Mouse (Mus musculus) bone marrow, adult 2 months (tissue): Measurements from ENCODE around the gene Celsr1. TPM values are rescaled to one million over a fixed set of nuclear protein-coding genes. Genes with fewer than 3 reads are reported as not detected.

Source experiments
- H3K27ac ChIP-seq: fragments of 200-500 bp; 2 replicates; pipeline ENCODE4 v1.5.1; 2012; ENCODE audit warnings: low read depth, mild to moderate bottlenecking, control low read depth, inconsistent platforms, low read length; ENCODE audit not compliant: control insufficient read depth, poor library complexity, insufficient read depth
- H3K4me1 ChIP-seq: fragments of 200-500 bp; 2 replicates; pipeline ENCODE4 v1.6.1; 2011; ENCODE audit warnings: low read length; ENCODE audit not compliant: control insufficient read depth, insufficient read depth
- H3K4me3 ChIP-seq: fragments of 200-500 bp; replicated peaks from 2 replicates; pipeline ENCODE3; 2011; ENCODE audit warnings: mild to moderate bottlenecking, low read depth, low read length, control low read depth; ENCODE audit not compliant: control insufficient read depth
- CTCF ChIP-seq: fragments of 200-500 bp; IDR thresholded peaks from 2 replicates; pipeline ENCODE4 v1.5.1; 2011; ENCODE audit warnings: low read length, control low read depth; ENCODE audit not compliant: control insufficient read depth, insufficient read depth
- POLR2A ChIP-seq: fragments of 200-500 bp; IDR thresholded peaks from 2 replicates; pipeline ENCODE4 v1.6.1; 2011; ENCODE audit warnings: low read depth, mild to moderate bottlenecking, control low read depth, low read length, borderline replicate concordance; ENCODE audit not compliant: control insufficient read depth
- WGBS: fragments of 180-500 bp; shearing (Covaris S2); methylation state at CpG from one replicate; pipeline ENCODE4 v1.1.7; 2018; 5-methylcytosine and 5-hydroxymethylcytosine counted together
- polyA plus RNA-seq: library from polyadenylated mRNA; stranded (reverse); fragments of >200 nt; gene quantifications from 2 replicates; pipeline ENCODE4 v1.2.4, GENCODE M21; 2011; ENCODE audit warnings: low replicate concordance; ENCODE audit not compliant: missing spikeins, insufficient read depth, insufficient read length

Gene Celsr1
- polyA plus RNA-seq, 1 experiment = 4.2 TPM

DNA sequence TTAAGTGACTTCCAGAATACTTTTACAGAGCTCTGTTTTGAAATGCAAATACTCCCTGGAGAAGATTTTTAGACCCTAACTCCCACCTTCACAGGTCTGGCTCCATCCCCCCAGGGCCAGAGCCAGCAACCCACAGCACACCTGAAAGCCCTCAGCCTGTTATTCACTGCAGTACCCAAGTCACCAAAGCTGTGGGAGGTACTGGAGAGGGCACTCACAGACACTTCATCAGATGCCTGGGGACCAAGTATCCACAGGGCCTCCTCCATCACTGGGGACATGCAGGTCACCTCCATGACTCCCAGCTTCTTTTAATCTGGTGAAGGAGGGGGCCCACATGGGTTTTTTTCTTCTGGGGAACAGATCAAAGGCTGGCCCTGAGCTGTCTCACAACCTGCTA is 40.2 kb downstream of the Celsr1 start:
- TF ChIP-seq CTCF (no peak), POLR2A (no peak)
- peaks cover 2% of the 10 kb centered on the region for H3K4me1 ChIP-seq
- H3K27ac ChIP-seq = no peak overlapping the region
- H3K4me3 ChIP-seq = no peak overlapping the region

GRCm38 (mm10) chr15:85992125-85992495 is 41.5 kb downstream of the Celsr1 start:
- WGBS = 45% methylated on average over 3 of the region's 3 CpGs
- Histone ChIP-seq H3K4me1 (peaks cover 2% of the 10 kb centered on the region), H3K27ac (no peak overlapping the region), H3K4me3 (no peak overlapping the region)
- TF ChIP-seq POLR2A = no peak
- TF ChIP-seq CTCF = no peak

DNA sequence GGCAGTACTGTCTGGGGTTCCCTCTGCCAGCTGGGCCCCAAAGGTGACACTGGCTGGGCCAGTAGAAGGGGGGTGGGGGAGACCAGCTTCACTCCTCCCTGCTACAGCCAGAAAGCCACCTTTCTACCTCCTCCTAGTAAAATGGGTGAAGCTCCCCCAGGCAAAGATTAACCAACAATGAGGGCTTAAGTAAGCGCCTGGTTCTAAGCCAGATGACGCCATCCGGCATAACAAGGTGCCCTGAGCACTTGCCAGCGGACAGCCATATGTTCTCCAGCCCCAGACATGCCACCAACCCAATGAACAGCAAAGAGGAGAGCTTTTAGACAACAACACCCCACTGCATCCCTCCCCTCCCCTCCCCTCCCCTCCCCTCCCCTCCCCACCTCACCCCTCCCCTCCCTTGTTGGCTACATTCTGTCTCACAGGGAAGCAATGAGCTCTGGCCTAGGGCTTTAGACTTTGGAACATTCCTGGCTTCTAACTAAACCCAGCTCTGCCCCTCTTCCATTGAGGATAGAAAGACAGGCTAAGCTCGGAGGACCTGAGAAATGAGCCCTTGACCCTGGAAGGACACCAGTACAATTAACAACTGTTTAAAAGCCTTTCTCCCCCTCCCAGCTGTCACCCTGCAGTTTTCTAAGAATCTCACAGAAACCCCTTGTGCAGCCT is 42.0 kb downstream of the Celsr1 start:
- TF ChIP-seq POLR2A = no peak
- no peak for TF ChIP-seq CTCF
- Histone ChIP-seq H3K4me1 (peaks cover 2% of the 10 kb centered on the region), H3K27ac (no peak overlapping the region), H3K4me3 (no peak overlapping the region)
- 72% methylated on average over 5 of the region's 5 CpGs for WGBS

DNA sequence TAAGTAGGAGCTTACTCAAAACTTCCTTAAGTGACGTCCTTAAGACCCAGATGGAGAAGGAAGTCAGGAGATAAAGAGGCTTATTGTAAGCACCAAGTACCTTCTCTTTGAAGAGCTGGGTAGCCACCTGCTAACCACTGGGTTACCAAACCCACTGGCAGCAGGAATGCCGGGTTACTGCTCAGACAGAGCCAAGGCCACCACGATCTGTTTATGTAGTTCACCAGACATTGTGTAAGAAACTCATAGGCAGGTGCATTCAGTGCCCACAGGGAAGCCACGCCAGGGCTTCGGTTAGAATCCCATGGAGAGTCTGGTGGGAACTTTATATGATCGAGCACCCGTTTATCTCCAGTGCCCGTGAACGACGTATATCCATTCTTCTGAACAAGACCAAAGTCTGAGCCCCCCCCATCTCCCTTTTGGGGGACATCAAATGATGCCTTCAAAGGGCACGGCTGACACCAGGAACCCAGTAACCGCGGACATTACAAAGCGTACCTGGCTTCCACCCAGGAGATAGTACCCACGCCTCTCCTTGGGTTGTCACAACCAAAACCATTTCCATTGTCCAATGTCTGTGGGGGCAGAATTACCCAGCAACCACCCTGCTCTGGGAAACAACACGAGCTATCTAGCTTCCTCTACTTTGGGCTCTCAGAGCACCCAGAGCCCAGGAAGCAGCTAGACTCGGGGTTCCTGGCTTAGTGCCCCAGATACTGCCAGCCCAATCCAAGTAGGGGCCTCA is 42.7 kb downstream of the Celsr1 start:
- Histone ChIP-seq H3K27ac (no peak overlapping the region), H3K4me1 (peaks cover 2% of the 10 kb centered on the region), H3K4me3 (no peak overlapping the region)
- TF ChIP-seq POLR2A (no peak), CTCF (no peak)
- 55% methylated on average over 17 of the region's 17 CpGs for WGBS

DNA sequence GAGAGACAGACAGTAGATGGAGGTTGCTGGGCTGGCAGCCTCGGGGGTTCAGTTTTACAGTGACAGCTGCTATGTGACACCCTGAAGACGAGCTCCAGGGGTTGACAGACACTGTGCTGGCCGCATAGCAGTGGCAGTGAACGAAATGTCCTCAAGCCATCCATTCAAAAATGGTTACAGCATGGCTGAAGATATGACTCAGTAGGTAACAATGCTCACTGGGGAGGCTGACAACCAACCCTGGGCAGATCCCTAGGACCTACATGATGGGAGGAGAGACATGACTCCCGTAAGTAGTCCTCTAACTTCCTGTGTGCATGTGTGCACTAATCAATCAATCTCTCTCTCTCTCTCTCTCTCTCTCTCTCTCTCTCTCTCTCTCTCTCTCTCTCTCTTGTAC is 45.7 kb downstream of the Celsr1 start:
- 72% methylated on average over 5 of the region's 5 CpGs for WGBS
- H3K27ac ChIP-seq = no peak overlapping the region
- no peak overlapping the region for H3K4me3 ChIP-seq
- H3K4me1 ChIP-seq = peaks cover 2% of the 10 kb centered on the region
- TF ChIP-seq POLR2A (no peak), CTCF (no peak)

- Histone ChIP-seq H3K27ac (no peak overlapping the region), H3K4me1 (peaks cover 4% of the 10 kb centered on the region), H3K4me3 (no peak overlapping the region)
- WGBS = 84% methylated on average over 4 of the region's 4 CpGs
- no peak for TF ChIP-seq POLR2A
- TF ChIP-seq CTCF = no peak
Measured at GRCm38 (mm10) chr15:85986170-85986569, 47.4 kb downstream of the Celsr1 start.

GRCm38 (mm10) chr15:85985601-85986000 is 48.0 kb downstream of the Celsr1 start:
- WGBS = 77% methylated on average over 4 of the region's 4 CpGs
- Histone ChIP-seq H3K4me3 (no peak overlapping the region), H3K4me1 (peaks cover 4% of the 10 kb centered on the region), H3K27ac (no peak overlapping the region)
- no peak for TF ChIP-seq CTCF

- WGBS = 72% methylated on average over 7 of the region's 7 CpGs
- no peak for TF ChIP-seq POLR2A
- no peak for TF ChIP-seq CTCF
Measured at GRCm38 (mm10) chr15:85983131-85983530, 50.4 kb downstream of the Celsr1 start.

GRCm38 (mm10) chr15:85982416-85982775 is 51.2 kb downstream of the Celsr1 start:
- TF ChIP-seq CTCF (no peak), POLR2A (no peak)
- H3K4me3 ChIP-seq = no peak overlapping the region
- H3K4me1 ChIP-seq = peaks cover 2% of the 10 kb centered on the region; the same call in 1 of the 2 replicates
- peak overlapping the region; percentile 62; the same call in 1 of the 2 replicates for H3K27ac ChIP-seq
- WGBS = 6% methylated on average over 3 of the region's 3 CpGs

More at GRCm38 (mm10) chr15:85983131-85983530, 50.4 kb downstream of the Celsr1 start:
- H3K27ac ChIP-seq = no peak overlapping the region; the same call in 1 of the 2 replicates
- H3K4me3 ChIP-seq = no peak overlapping the region
- H3K4me1 ChIP-seq = peaks cover 2% of the 10 kb centered on the region; the same call in 1 of the 2 replicates
